Mouse (Mus musculus) intestine, postnatal 0 days (tissue): ENCODE results near the gene Adgrf5. TPM values are rescaled to one million over a fixed set of nuclear protein-coding genes. Genes with fewer than 3 reads are reported as not detected.

Source experiments
- ATAC-seq: fragments of 200-750 bp; cut with Nextera tagmentation; 2 replicates; pipeline ENCODE4 v1.8.0; 2017; ENCODE audit warnings: mild to moderate bottlenecking, moderate TSS enrichment, moderate library complexity
- H3K27ac ChIP-seq: fragments of 300-500 bp; sonication (generic); 2 replicates; pipeline ENCODE4 v1.5.1; 2014; ENCODE audit warnings: mild to moderate bottlenecking, low read depth, low read length, moderate library complexity
- H3K27me3 ChIP-seq: fragments of 300-500 bp; sonication (generic); replicated peaks from 2 replicates; pipeline ENCODE4 v1.6.1; 2014; ENCODE audit warnings: low read length, mixed read lengths; ENCODE audit not compliant: control insufficient read depth, insufficient read depth
- H3K36me3 ChIP-seq: fragments of 300-500 bp; sonication (generic); 2 replicates; pipeline ENCODE4 v1.6.1; 2014; ENCODE audit warnings: mild to moderate bottlenecking, moderate library complexity; ENCODE audit not compliant: control insufficient read depth, insufficient read depth
- H3K4me1 ChIP-seq: fragments of 300-500 bp; sonication (generic); replicated peaks from 2 replicates; pipeline ENCODE4 v1.6.1; 2014; ENCODE audit warnings: antibody characterized with exemption, low read length, mixed read lengths; ENCODE audit not compliant: control insufficient read depth, insufficient read depth
- H3K4me2 ChIP-seq: fragments of 300-500 bp; sonication (generic); replicated peaks from 2 replicates; pipeline ENCODE4 v1.6.1; 2014; ENCODE audit warnings: low read depth, mild to moderate bottlenecking, moderate library complexity
- H3K4me3 ChIP-seq: fragments of 300-500 bp; sonication (generic); 2 replicates; pipeline ENCODE4 v1.5.1; 2014; ENCODE audit warnings: low read depth, low read length
- H3K9ac ChIP-seq: fragments of 300-500 bp; sonication (generic); 2 replicates; pipeline ENCODE4 v1.6.1; 2014; ENCODE audit warnings: mild to moderate bottlenecking, low read depth, low read length
- H3K9me3 ChIP-seq: fragments of 300-500 bp; sonication (generic); 2 replicates; pipeline ENCODE4 v1.6.1; 2016; ENCODE audit warnings: mixed run types; ENCODE audit not compliant: control insufficient read depth
- CTCF ChIP-seq: sonication (generic); IDR thresholded peaks from 2 replicates; pipeline ENCODE4 v1.5.1; 2016; ENCODE audit warnings: low read depth, mild to moderate bottlenecking, control low read depth, antibody characterized with exemption, moderate library complexity
- WGBS: fragments of 180-500 bp; shearing (Covaris S2); extraction: QIAGEN DNeasy Blood & Tissue Kit; methylation state at CpG from one replicate; pipeline ENCODE4 v1.1.7; 2014; 5-methylcytosine and 5-hydroxymethylcytosine counted together
- polyA plus RNA-seq: library from polyadenylated mRNA; unstranded; fragments of >200 nt; fragmentation: Nextera tagmentation; extraction: Ambion mirVana; gene quantifications from 2 replicates; pipeline ENCODE4 v1.2.1, GENCODE M21; 2015

Adgrf5 gene
- 3.7 and 4.2 TPM in 2 replicates for polyA plus RNA-seq

GRCm38 (mm10) chr17:43359826-43360619 lies at the start of gene Adgrf5:
Adgrf5 (plus strand) TSS chr17:43360451.
- no peaks in the 10 kb centered on the region for H3K9me3 ChIP-seq
- no peak for TF ChIP-seq CTCF
- H3K27me3 ChIP-seq: no peaks in the 10 kb centered on the region
- H3K9ac ChIP-seq: no peak within 1 kb of the TSS
- peak within 1 kb of the TSS; percentile 51 for H3K4me2 ChIP-seq
- peak within 1 kb of the TSS; percentile 19 for H3K4me3 ChIP-seq
- no peaks in the 10 kb centered on the region for H3K36me3 ChIP-seq
- 22% methylated on average over 16 of the region's 16 CpGs for WGBS
- no peaks in the 10 kb centered on the region for H3K4me1 ChIP-seq
- no peak for ATAC-seq
- H3K27ac ChIP-seq: 0 out of 2 replicates have a peak within 1 kb of the TSS, but pooled peaks have one; percentile 29

GRCm38 (mm10) chr17:43325986-43326671 lies 34.1 kb upstream of the Adgrf5 start:
- WGBS: 37% methylated on average over 7 of the region's 7 CpGs
- H3K27ac ChIP-seq: no peak overlapping the region
- no peaks in the 10 kb centered on the region for H3K36me3 ChIP-seq
- H3K9me3 ChIP-seq: no peaks in the 10 kb centered on the region
- H3K9ac ChIP-seq: no peak overlapping the region
- no peaks in the 10 kb centered on the region for H3K27me3 ChIP-seq
- no peaks in the 10 kb centered on the region for H3K4me1 ChIP-seq
- peak; percentile 48 for ATAC-seq
- H3K4me3 ChIP-seq: no peak overlapping the region; the same call in 1 of the 2 replicates
- H3K4me2 ChIP-seq: peak overlapping the region; percentile 60; the same call in 1 of the 2 replicates
- no peak for TF ChIP-seq CTCF

GRCm38 (mm10) chr17:43326726-43327700 lies 33.2 kb upstream of the Adgrf5 start:
- no peaks in the 10 kb centered on the region for H3K9me3 ChIP-seq
- peak; percentile 83 for TF ChIP-seq CTCF
- peak overlapping the region; percentile 15; the same call in 1 of the 2 replicates for H3K27ac ChIP-seq
- ATAC-seq: peak; percentile 77
- peak overlapping the region; percentile 60 for H3K4me2 ChIP-seq
- H3K4me3 ChIP-seq: peak overlapping the region; percentile 21
- no peaks in the 10 kb centered on the region for H3K4me1 ChIP-seq
- peak overlapping the region; percentile 11; the same call in 1 of the 2 replicates for H3K9ac ChIP-seq
- no peaks in the 10 kb centered on the region for H3K27me3 ChIP-seq
- 17% methylated on average over 29 of the region's 29 CpGs for WGBS
- no peaks in the 10 kb centered on the region for H3K36me3 ChIP-seq

GRCm38 (mm10) chr17:43327810-43328209 lies 32.4 kb upstream of the Adgrf5 start:
- Histone ChIP-seq H3K4me1 (no peaks in the 10 kb centered on the region), H3K27me3 (no peaks in the 10 kb centered on the region), H3K27ac (no peak overlapping the region), H3K4me3 (no peak overlapping the region), H3K36me3 (no peaks in the 10 kb centered on the region), H3K4me2 (no peak overlapping the region), H3K9ac (no peak overlapping the region), H3K9me3 (no peaks in the 10 kb centered on the region)
- ATAC-seq: no peak; the same call in 1 of the 2 replicates
- WGBS: 61% methylated on average over 6 of the region's 6 CpGs
- TF ChIP-seq CTCF: no peak

- H3K4me3 ChIP-seq: no peak overlapping the region
- no peak for TF ChIP-seq CTCF
- H3K27me3 ChIP-seq: no peaks in the 10 kb centered on the region
- no peak for ATAC-seq
- no peak overlapping the region for H3K4me2 ChIP-seq
- no peaks in the 10 kb centered on the region for H3K9me3 ChIP-seq
- no peak overlapping the region for H3K9ac ChIP-seq
- H3K4me1 ChIP-seq: no peaks in the 10 kb centered on the region
- no peak overlapping the region for H3K27ac ChIP-seq
- no peaks in the 10 kb centered on the region for H3K36me3 ChIP-seq
- 72% methylated on average over 4 of the region's 4 CpGs for WGBS
These were observed 31.0 kb upstream of the Adgrf5 start for GRCm38 (mm10) chr17:43329216-43329615.
